8 mouse cellular contexts compared by ENCODE assay signal in the genomic region with DNA sequence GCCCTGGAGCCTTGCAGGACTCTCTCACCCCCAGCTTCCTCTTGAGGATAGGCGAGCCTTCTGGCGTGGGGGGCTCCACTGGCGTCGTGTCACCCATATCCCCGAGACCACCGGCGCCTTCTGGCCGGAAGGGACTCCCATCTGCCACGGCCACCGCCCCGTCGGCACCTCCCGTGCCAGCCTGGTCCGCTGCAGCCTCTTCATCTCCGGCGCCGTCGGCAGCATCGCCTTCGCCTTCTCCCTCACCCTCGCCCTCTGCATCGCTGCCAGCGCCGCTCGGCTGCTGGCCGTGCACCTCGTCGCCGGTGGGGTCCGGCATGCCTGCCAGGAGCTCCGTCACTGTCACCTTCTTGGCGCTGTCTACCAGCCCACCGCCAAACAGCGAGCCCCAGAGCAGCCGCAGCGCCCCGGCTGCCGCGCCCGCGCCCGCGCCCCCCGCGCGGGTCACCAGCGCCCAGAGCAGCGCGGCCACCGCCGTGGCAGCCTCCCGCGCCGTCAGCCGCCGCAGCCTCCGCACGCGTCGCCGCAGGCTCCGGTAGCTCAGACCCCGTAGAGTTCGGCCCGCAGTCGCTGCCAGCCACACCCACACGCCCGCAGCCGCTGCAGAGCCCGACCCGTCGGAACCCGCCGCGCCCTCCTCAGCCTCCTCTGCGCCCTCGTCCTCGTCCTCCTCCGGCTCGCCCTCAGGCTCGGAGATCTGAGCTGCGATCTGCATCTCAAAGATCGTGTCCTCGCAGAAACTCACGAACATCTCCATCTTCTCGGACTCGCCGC. TPM values are rescaled to one million over a fixed set of nuclear protein-coding genes. Genes with fewer than 3 reads are reported as not detected.
DNase-seq lines count a peak whose midpoint lies in the region; ATAC-seq and TF ChIP-seq lines count a peak whose summit lies in the region.

No protein-coding gene starts in this region.

- peaks cover 6% of the 10 kb centered on the region; the same call in 1 of the 2 replicates for H3K9me3 ChIP-seq in heart, embryonic 13.5 days
- H3K9me3 ChIP-seq in G1E (replicated peaks): peaks cover 18% of the 10 kb centered on the region
- 0 out of 2 replicates have a peak, but pooled peaks cover 2% of the 10 kb centered on the region for H3K9me3 ChIP-seq in hindbrain, embryonic 11.5 days (ENCODE audit: control insufficient read depth, low read length)
- H3K9me3 ChIP-seq in midbrain, embryonic 14.5 days (ENCODE audit: control insufficient read depth, low read length): 0 out of 2 replicates have a peak, but pooled peaks cover 2% of the 10 kb centered on the region

- H3K36me3 ChIP-seq in heart, embryonic 13.5 days: no peaks in the 10 kb centered on the region
- H3K36me3 ChIP-seq in G1E (replicated peaks): no peaks in the 10 kb centered on the region
- H3K36me3 ChIP-seq in hindbrain, embryonic 11.5 days (ENCODE audit: control insufficient read depth, insufficient read depth, low read length): no peaks in the 10 kb centered on the region
- no peaks in the 10 kb centered on the region for H3K36me3 ChIP-seq in midbrain, embryonic 14.5 days (ENCODE audit: control insufficient read depth, insufficient read depth, low read length)

- peak overlapping the region; percentile 79 for H3K4me2 ChIP-seq in heart, embryonic 13.5 days
- H3K4me2 ChIP-seq in hindbrain, embryonic 11.5 days (replicated peaks; ENCODE audit: low read depth, low read length): peak overlapping the region; percentile 56
- peak overlapping the region; percentile 63 for H3K4me2 ChIP-seq in midbrain, embryonic 14.5 days (ENCODE audit: low read length)

- DNase-seq in heart, adult 18-20 months: no peak
- DNase-seq in G1E (ENCODE audit: low spot score) (no peak), MN1 (ENCODE audit: low spot score) (no peak)
- DNase-seq in hindbrain, embryonic 11.5 days (ENCODE audit: low spot score): peak; percentile 41
- peak; percentile 50 for DNase-seq in midbrain, embryonic 14.5 days
- no peak for DNase-seq in urinary bladder, postnatal 14 days (ENCODE audit: low spot score)

- no peak for ATAC-seq in heart, embryonic 13.5 days (ENCODE audit: extremely low read depth, insufficient number of reproducible peaks, low FRiP score, low TSS enrichment)
- ATAC-seq in G1E (ENCODE audit: extremely low read depth, insufficient number of reproducible peaks, low FRiP score, poor library complexity, severe bottlenecking): no peak
- no peak for ATAC-seq in hindbrain, embryonic 11.5 days (ENCODE audit: low FRiP score)
- no peak for ATAC-seq in midbrain, embryonic 14.5 days (ENCODE audit: low FRiP score, low TSS enrichment)
- no peak for ATAC-seq in cerebellum, adult (ENCODE audit: insufficient number of reproducible peaks, low FRiP score, low TSS enrichment)

- H3K9ac ChIP-seq in heart, embryonic 13.5 days: peak overlapping the region; percentile 71
- H3K9ac ChIP-seq in hindbrain, embryonic 11.5 days (ENCODE audit: low read depth, low read length): 0 out of 2 replicates have a peak overlapping the region, but pooled peaks have one; percentile 28
- H3K9ac ChIP-seq in midbrain, embryonic 14.5 days (replicated peaks; ENCODE audit: low read length): peak overlapping the region; percentile 37; the same call in 1 of the 2 replicates

- no peak overlapping the region for H3K27ac ChIP-seq in heart, embryonic 13.5 days (replicated peaks)
- no peak overlapping the region for H3K27ac ChIP-seq in hindbrain, embryonic 11.5 days (ENCODE audit: low read depth, low read length)
- no peak overlapping the region for H3K27ac ChIP-seq in midbrain, embryonic 14.5 days (replicated peaks; ENCODE audit: low read depth, low read length)

- 2% methylated on average over 87 of the region's 88 CpGs for WGBS in heart, embryonic 13.5 days
- WGBS in hindbrain, embryonic 11.5 days: 5% methylated on average over 82 of the region's 88 CpGs
- 2% methylated on average over 82 of the region's 88 CpGs for WGBS in midbrain, embryonic 14.5 days

- TF ChIP-seq CTCF in G1E (IDR thresholded peaks at IDR 0.05; ENCODE audit: low read depth, low read length): no peak

- peaks cover 62% of the 10 kb centered on the region for H3K27me3 ChIP-seq in heart, embryonic 13.5 days (replicated peaks)
- H3K27me3 ChIP-seq in G1E (ENCODE audit: insufficient read depth, low read length): peaks cover 38% of the 10 kb centered on the region
- peaks cover 33% of the 10 kb centered on the region for H3K27me3 ChIP-seq in hindbrain, embryonic 11.5 days (ENCODE audit: control insufficient read depth, insufficient read depth, low read length)
- peaks cover 35% of the 10 kb centered on the region for H3K27me3 ChIP-seq in midbrain, embryonic 14.5 days (ENCODE audit: control insufficient read depth, insufficient read depth, low read length)

- H3K4me3 ChIP-seq in heart, embryonic 13.5 days: peak overlapping the region; percentile 55
- H3K4me3 ChIP-seq in G1E (ENCODE audit: low read depth, low read length): peak overlapping the region; percentile 9; the same call in 1 of the 2 replicates
- peak overlapping the region; percentile 36 for H3K4me3 ChIP-seq in hindbrain, embryonic 11.5 days (ENCODE audit: low read depth, low read length)
- peak overlapping the region; percentile 35 for H3K4me3 ChIP-seq in midbrain, embryonic 14.5 days (replicated peaks; ENCODE audit: low read depth, low read length)

- peaks cover 9% of the 10 kb centered on the region for H3K4me1 ChIP-seq in heart, embryonic 13.5 days
- 0 out of 2 replicates have a peak, but pooled peaks cover 3% of the 10 kb centered on the region for H3K4me1 ChIP-seq in G1E (ENCODE audit: insufficient read depth, low read depth, low read length)
- H3K4me1 ChIP-seq in hindbrain, embryonic 11.5 days (replicated peaks; ENCODE audit: control insufficient read depth, insufficient read depth, low read length): peaks cover 2% of the 10 kb centered on the region; the same call in 1 of the 2 replicates
- H3K4me1 ChIP-seq in midbrain, embryonic 14.5 days (ENCODE audit: control insufficient read depth, insufficient read depth, low read length): no peaks in the 10 kb centered on the region

RNA-seq across cellular contexts. Expression of a gene that starts 37.8 kb away (rescaled TPM):
- 3.4 and 5.3 TPM in 2 replicates for polyA plus RNA-seq in heart, embryonic 13.5 days (2015; fragmentation: Nextera tagmentation; extraction: Ambion mirVana)
- total RNA-seq in heart, adult 18-20 months (2021): 1 to 10 TPM in 1 of 2 experiments, under 1 TPM in 1; 0.45 to 4.2 TPM
- total RNA-seq in G1E (2014; fragmentation: Nextera tagmentation) (9.6 and 15.9 TPM in 2 replicates), G1E (2017) (9.1 and 16.1 TPM in 2 replicates)
- polyA plus RNA-seq in G1E (2012): 58.0 and 67.4 TPM in 2 replicates
- polyA plus RNA-seq in hindbrain, embryonic 11.5 days (2014; fragmentation: Nextera tagmentation; extraction: Ambion mirVana): 4.3 and 5.0 TPM in 2 replicates
- polyA plus RNA-seq in midbrain, embryonic 14.5 days (2014; fragmentation: Nextera tagmentation; extraction: Ambion mirVana): 5.5 and 10.2 TPM in 2 replicates

RNA-seq across cellular contexts. Expression of a gene that starts 38.0 kb away (rescaled TPM):
- polyA plus RNA-seq in heart, embryonic 13.5 days (2015; fragmentation: Nextera tagmentation; extraction: Ambion mirVana): 257 and 300 TPM in 2 replicates
- 100 to 1,000 TPM; 166 to 176 TPM for total RNA-seq in heart, adult 18-20 months (2021)
- 280 and 322 TPM in 2 replicates for total RNA-seq in G1E (2014; fragmentation: Nextera tagmentation)
- total RNA-seq in G1E (2017): 377 and 459 TPM in 2 replicates
- 91.7 and 199 TPM in 2 replicates for polyA plus RNA-seq in G1E (2012)
- polyA plus RNA-seq in hindbrain, embryonic 11.5 days (2014; fragmentation: Nextera tagmentation; extraction: Ambion mirVana): 389 and 409 TPM in 2 replicates
- 320 and 343 TPM in 2 replicates for polyA plus RNA-seq in midbrain, embryonic 14.5 days (2014; fragmentation: Nextera tagmentation; extraction: Ambion mirVana)

RNA-seq across cellular contexts. Expression of a gene that starts 57.5 kb away (rescaled TPM):
- 259 and 266 TPM in 2 replicates for polyA plus RNA-seq in heart, embryonic 13.5 days (2015; fragmentation: Nextera tagmentation; extraction: Ambion mirVana)
- total RNA-seq in heart, adult 18-20 months (2021): 10 to 100 TPM; 64.7 to 66.4 TPM
- total RNA-seq in G1E (2014; fragmentation: Nextera tagmentation): 119 and 121 TPM in 2 replicates
- total RNA-seq in G1E (2017): 28.1 and 30.3 TPM in 2 replicates
- polyA plus RNA-seq in G1E (2012): 259 and 260 TPM in 2 replicates
- 134 and 157 TPM in 2 replicates for polyA plus RNA-seq in hindbrain, embryonic 11.5 days (2014; fragmentation: Nextera tagmentation; extraction: Ambion mirVana)
- 102 and 118 TPM in 2 replicates for polyA plus RNA-seq in midbrain, embryonic 14.5 days (2014; fragmentation: Nextera tagmentation; extraction: Ambion mirVana)

Comparison
In these comparisons a context has a peak if more than half of its experiments do, and no peak if none do; other contexts are left out.
1. DNase-seq: peak in hindbrain, embryonic 11.5 days (single experiment) and midbrain, embryonic 14.5 days (single experiment); none in heart, adult 18-20 months (0 of 2), G1E (single experiment), MN1 (single experiment) and urinary bladder, postnatal 14 days (single experiment).
2. Peak in every context shown above with its lines, with median percentiles within 50 percentile points of each other: H3K4me2 ChIP-seq, H3K4me3 ChIP-seq and H3K9ac ChIP-seq.